In genomic region chr19:6262222-6262621, GRCm38 (mm10) we compare ENCODE assay signal across 8 mouse cellular contexts. TPM values are rescaled to one million over a fixed set of nuclear protein-coding genes. Genes with fewer than 3 reads are reported as not detected.
A peak's percentile ranks its signal among the peaks of the same experiment; 100 is the strongest.
DNase-seq lines count a peak whose midpoint lies in the region; ATAC-seq and TF ChIP-seq lines count a peak whose summit lies in the region.

No protein-coding gene starts in this region.

- no peak overlapping the region for H3K9ac ChIP-seq in forebrain, embryonic 11.5 days (ENCODE audit: low read length)
- H3K9ac ChIP-seq in forebrain, embryonic 15.5 days (replicated peaks), result no peak overlapping the region
- no peak overlapping the region for H3K9ac ChIP-seq in stomach, embryonic 14.5 days (replicated peaks; ENCODE audit: low read depth, low read length)

- no peak overlapping the region for H3K4me3 ChIP-seq in forebrain, embryonic 11.5 days (ENCODE audit: low read depth, low read length)
- H3K4me3 ChIP-seq in forebrain, embryonic 15.5 days, result no peak overlapping the region
- no peak overlapping the region for H3K4me3 ChIP-seq in stomach, embryonic 14.5 days (ENCODE audit: low read depth, low read length)

- no peak overlapping the region for H3K27ac ChIP-seq in forebrain, embryonic 11.5 days (ENCODE audit: low read depth, low read length)
- no peak overlapping the region for H3K27ac ChIP-seq in forebrain, embryonic 15.5 days (replicated peaks)
- H3K27ac ChIP-seq in stomach, embryonic 14.5 days (ENCODE audit: low read length), result peak overlapping the region; percentile 18; the same call in 1 of the 2 replicates

- WGBS in forebrain, embryonic 11.5 days, result 57% methylated on average over 7 of the region's 7 CpGs
- 52% methylated on average over 7 of the region's 7 CpGs for WGBS in forebrain, embryonic 15.5 days
- 62% methylated on average over 7 of the region's 7 CpGs for WGBS in stomach, embryonic 14.5 days

- no peak for TF ChIP-seq POLR2A in brain, embryonic 14.5 days (IDR thresholded peaks at IDR 0.05; ENCODE audit: borderline replicate concordance, extremely low read depth, insufficient read depth, insufficient read length, poor library complexity, severe bottlenecking)

- TF ChIP-seq CTCF in brain, embryonic 14.5 days (IDR thresholded peaks at IDR 0.05; ENCODE audit: borderline replicate concordance, extremely low read depth, insufficient read depth, insufficient read length), result peak; percentile 87

- DNase-seq in forebrain, embryonic 11.5 days (ENCODE audit: low spot score), result peak; percentile 84
- peak; percentile 76 for DNase-seq in CD4-positive helper T cell, adult 2 months (ENCODE audit: low read depth, low spot score)
- peak; percentile 58 for DNase-seq in brain, embryonic 14.5 days (ENCODE audit: low read depth)
- DNase-seq in frontal cortex, adult 2 months (ENCODE audit: extremely low spot score in 1 of 2, low spot score in 1 of 2), result peak; percentile 31 to 73
- peak; percentile 71 to 87 for DNase-seq in kidney, postnatal 36 days
- peak; percentile 79 for DNase-seq in lung, postnatal 14 days

- no peak overlapping the region for H3K4me2 ChIP-seq in forebrain, embryonic 11.5 days (ENCODE audit: low read depth, low read length, severe bottlenecking)
- H3K4me2 ChIP-seq in forebrain, embryonic 15.5 days (replicated peaks), result no peak overlapping the region
- no peak overlapping the region for H3K4me2 ChIP-seq in stomach, embryonic 14.5 days (replicated peaks; ENCODE audit: low read depth, low read length)

- ATAC-seq in forebrain, embryonic 11.5 days (replicated peaks; ENCODE audit: low FRiP score), result no peak
- no peak for ATAC-seq in forebrain, embryonic 15.5 days (replicated peaks)
- no peak for ATAC-seq in stomach, embryonic 14.5 days (ENCODE audit: insufficient number of reproducible peaks, insufficient read depth, low FRiP score, low read depth)

- H3K27me3 ChIP-seq in forebrain, embryonic 11.5 days (ENCODE audit: control insufficient read depth, insufficient read depth, low read length), result no peaks in the 10 kb centered on the region
- no peaks in the 10 kb centered on the region for H3K27me3 ChIP-seq in forebrain, embryonic 15.5 days
- H3K27me3 ChIP-seq in stomach, embryonic 14.5 days (ENCODE audit: control insufficient read depth, insufficient read depth, low read length), result no peaks in the 10 kb centered on the region

- peaks cover 4% of the 10 kb centered on the region; the same call in 1 of the 2 replicates for H3K36me3 ChIP-seq in forebrain, embryonic 11.5 days (ENCODE audit: control insufficient read depth, insufficient read depth, low read length)
- peaks cover 36% of the 10 kb centered on the region for H3K36me3 ChIP-seq in forebrain, embryonic 15.5 days
- H3K36me3 ChIP-seq in stomach, embryonic 14.5 days (ENCODE audit: control insufficient read depth, insufficient read depth, low read length), result peaks cover 30% of the 10 kb centered on the region

- no peaks in the 10 kb centered on the region for H3K4me1 ChIP-seq in forebrain, embryonic 11.5 days (replicated peaks; ENCODE audit: control insufficient read depth, insufficient read depth, low read length)
- H3K4me1 ChIP-seq in forebrain, embryonic 15.5 days, result no peaks in the 10 kb centered on the region
- no peaks in the 10 kb centered on the region for H3K4me1 ChIP-seq in stomach, embryonic 14.5 days (ENCODE audit: control insufficient read depth, insufficient read depth, low read length)

- H3K9me3 ChIP-seq in forebrain, embryonic 11.5 days (ENCODE audit: control insufficient read depth, low read length), result no peaks in the 10 kb centered on the region
- H3K9me3 ChIP-seq in forebrain, embryonic 15.5 days, result no peaks in the 10 kb centered on the region
- H3K9me3 ChIP-seq in stomach, embryonic 14.5 days (ENCODE audit: control insufficient read depth, low read depth, low read length), result no peaks in the 10 kb centered on the region

RNA-seq across cellular contexts. Expression of gene Ehd1, which starts 14.3 kb away (rescaled TPM):
- 72.6 and 74.2 TPM in 2 replicates for polyA plus RNA-seq in forebrain, embryonic 11.5 days (2014; fragmentation: Nextera tagmentation; extraction: Ambion mirVana)
- polyA plus RNA-seq in forebrain, embryonic 15.5 days (2015; fragmentation: Nextera tagmentation; extraction: Ambion mirVana), result 88.1 TPM in 2 replicates
- 200 and 212 TPM in 2 replicates for polyA plus RNA-seq in brain, embryonic 14.5 days (2012; rRNA removed)
- 48.4 and 49.3 TPM in 2 replicates for polyA plus RNA-seq in frontal cortex, adult 2 months (2012; rRNA removed)
- 44.9 and 46.2 TPM in 2 replicates for polyA plus RNA-seq in stomach, embryonic 14.5 days (2014; fragmentation: Nextera tagmentation; extraction: Ambion mirVana)

RNA-seq across cellular contexts. Expression of gene Atg2a, which starts 20.8 kb away (rescaled TPM):
- polyA plus RNA-seq in forebrain, embryonic 11.5 days (2014; fragmentation: Nextera tagmentation; extraction: Ambion mirVana), result 12.3 and 14.6 TPM in 2 replicates
- 9.7 and 10.1 TPM in 2 replicates for polyA plus RNA-seq in forebrain, embryonic 15.5 days (2015; fragmentation: Nextera tagmentation; extraction: Ambion mirVana)
- polyA plus RNA-seq in brain, embryonic 14.5 days (2012; rRNA removed), result 21.8 and 28.9 TPM in 2 replicates
- 29.3 and 31.2 TPM in 2 replicates for polyA plus RNA-seq in frontal cortex, adult 2 months (2012; rRNA removed)
- polyA plus RNA-seq in stomach, embryonic 14.5 days (2014; fragmentation: Nextera tagmentation; extraction: Ambion mirVana), result 9.2 and 10.4 TPM in 2 replicates

RNA-seq across cellular contexts. Expression of gene Ppp2r5b, which starts 26.6 kb away (rescaled TPM):
- 41.4 and 45.6 TPM in 2 replicates for polyA plus RNA-seq in forebrain, embryonic 11.5 days (2014; fragmentation: Nextera tagmentation; extraction: Ambion mirVana)
- 95.5 and 98.5 TPM in 2 replicates for polyA plus RNA-seq in forebrain, embryonic 15.5 days (2015; fragmentation: Nextera tagmentation; extraction: Ambion mirVana)
- polyA plus RNA-seq in brain, embryonic 14.5 days (2012; rRNA removed), result 121 and 133 TPM in 2 replicates
- polyA plus RNA-seq in frontal cortex, adult 2 months (2012; rRNA removed), result 137 and 141 TPM in 2 replicates
- 22.1 and 23.5 TPM in 2 replicates for polyA plus RNA-seq in stomach, embryonic 14.5 days (2014; fragmentation: Nextera tagmentation; extraction: Ambion mirVana)

RNA-seq across cellular contexts. Expression of gene Gpha2, which starts 36.0 kb away (rescaled TPM):
- 0.65 TPM in 1 of 2 replicates, not detected in the other for polyA plus RNA-seq in forebrain, embryonic 11.5 days (2014; fragmentation: Nextera tagmentation; extraction: Ambion mirVana)
- polyA plus RNA-seq in forebrain, embryonic 15.5 days (2015; fragmentation: Nextera tagmentation; extraction: Ambion mirVana), result not detected in 2 replicates
- 0.22 TPM in 1 of 2 replicates, not detected in the other for polyA plus RNA-seq in brain, embryonic 14.5 days (2012; rRNA removed)
- polyA plus RNA-seq in frontal cortex, adult 2 months (2012; rRNA removed), result not detected in 2 replicates
- 0.90 TPM in 1 of 2 replicates, not detected in the other for polyA plus RNA-seq in stomach, embryonic 14.5 days (2014; fragmentation: Nextera tagmentation; extraction: Ambion mirVana)

RNA-seq across cellular contexts. Expression of gene Cdc42bpg, which starts 44.0 kb away (rescaled TPM):
- 0.55 TPM in 2 replicates for polyA plus RNA-seq in forebrain, embryonic 11.5 days (2014; fragmentation: Nextera tagmentation; extraction: Ambion mirVana)
- 0.31 and 0.67 TPM in 2 replicates for polyA plus RNA-seq in forebrain, embryonic 15.5 days (2015; fragmentation: Nextera tagmentation; extraction: Ambion mirVana)
- polyA plus RNA-seq in brain, embryonic 14.5 days (2012; rRNA removed), result 4.4 and 6.5 TPM in 2 replicates
- 3.2 and 3.3 TPM in 2 replicates for polyA plus RNA-seq in frontal cortex, adult 2 months (2012; rRNA removed)
- 2.2 and 2.3 TPM in 2 replicates for polyA plus RNA-seq in stomach, embryonic 14.5 days (2014; fragmentation: Nextera tagmentation; extraction: Ambion mirVana)
